Mouse (Mus musculus) testis, postnatal 14 days (tissue): ENCODE data around the gene Slc22a6.

Source experiments
- DNase-seq: peaks from one replicate; pipeline ENCODE4 v3.0.0; 2021; ENCODE audit warnings: low spot score

Gene Slc22a6

DNA sequence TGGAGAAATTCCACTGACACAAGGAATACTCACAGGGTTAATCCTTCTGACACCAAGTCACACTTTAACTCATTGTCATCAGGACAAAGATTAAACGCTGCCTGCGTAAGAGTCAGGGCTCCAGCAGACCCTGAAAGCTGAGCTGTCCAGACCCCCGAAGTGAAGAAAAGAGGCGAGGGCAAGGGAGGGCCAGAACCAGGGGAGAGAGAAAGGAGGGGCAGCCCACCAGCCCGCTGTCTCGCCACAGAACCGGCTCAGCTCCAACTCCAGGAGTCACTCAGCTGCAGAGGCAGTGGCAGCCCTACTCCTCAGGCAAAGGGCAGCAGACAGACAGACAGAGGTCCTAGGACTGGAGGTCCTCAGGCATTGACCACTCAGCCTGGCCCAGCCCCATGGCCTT is at the start of gene Slc22a6:
Gene Slc22a6 (plus strand): TSS at position 136 of the 400 bp plus-strand sequence.
- DNase-seq: no peak

DNA sequence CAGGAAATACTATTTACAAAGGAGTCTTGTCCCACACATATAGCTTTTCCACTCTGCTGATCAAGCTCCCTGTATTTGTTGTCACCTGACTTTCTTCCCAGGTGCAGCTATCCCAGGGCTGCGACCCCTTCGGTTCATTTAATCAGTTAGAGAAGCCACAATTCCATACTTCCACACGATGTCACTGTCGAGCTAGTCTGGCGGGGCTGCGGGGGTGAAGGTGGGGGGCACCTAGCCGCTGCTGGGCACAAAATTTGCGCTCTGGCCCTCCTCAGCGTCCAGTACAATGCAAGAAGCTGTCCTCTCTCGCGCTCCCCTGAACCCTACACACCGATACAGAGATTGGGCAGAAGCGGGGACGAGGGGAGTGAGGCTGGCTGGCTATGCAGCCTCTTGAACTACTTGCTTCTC is 48.4 kb upstream of the Slc22a6 start:
- no peak for DNase-seq

DNA sequence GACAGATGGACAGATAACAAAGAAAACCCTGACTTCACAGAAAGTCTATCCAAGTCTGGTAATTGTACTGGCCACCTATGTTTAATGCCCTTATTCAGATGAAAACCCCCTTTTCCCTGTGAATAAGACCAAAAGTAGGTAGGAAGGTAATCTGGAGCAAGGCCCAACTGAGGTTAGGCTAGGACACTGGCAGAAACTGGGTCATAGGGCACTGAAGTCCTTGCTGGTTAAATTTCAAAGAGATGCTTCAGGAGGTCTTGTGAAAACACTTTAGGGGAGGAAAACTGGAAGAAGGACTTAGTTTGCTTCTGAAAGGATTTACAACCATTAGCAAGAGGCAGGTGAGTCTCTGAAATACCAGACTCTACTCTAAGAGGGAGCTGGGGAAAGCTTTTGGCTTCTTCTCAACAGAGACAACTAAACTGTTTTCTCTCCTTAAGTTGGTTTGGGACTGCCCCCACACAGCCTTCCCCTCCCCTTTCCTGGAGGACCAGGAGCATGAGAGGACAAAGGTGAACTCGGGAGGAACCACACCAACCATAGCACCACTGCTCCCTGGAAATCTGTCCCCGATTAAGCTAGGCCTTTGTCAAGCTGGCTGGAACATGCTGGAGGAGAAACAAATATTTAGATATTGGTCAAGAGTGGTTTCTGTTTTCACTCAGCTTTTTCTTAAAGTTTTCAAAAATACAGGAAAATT is 47.3 kb upstream of the Slc22a6 start:
- DNase-seq: no peak

DNA sequence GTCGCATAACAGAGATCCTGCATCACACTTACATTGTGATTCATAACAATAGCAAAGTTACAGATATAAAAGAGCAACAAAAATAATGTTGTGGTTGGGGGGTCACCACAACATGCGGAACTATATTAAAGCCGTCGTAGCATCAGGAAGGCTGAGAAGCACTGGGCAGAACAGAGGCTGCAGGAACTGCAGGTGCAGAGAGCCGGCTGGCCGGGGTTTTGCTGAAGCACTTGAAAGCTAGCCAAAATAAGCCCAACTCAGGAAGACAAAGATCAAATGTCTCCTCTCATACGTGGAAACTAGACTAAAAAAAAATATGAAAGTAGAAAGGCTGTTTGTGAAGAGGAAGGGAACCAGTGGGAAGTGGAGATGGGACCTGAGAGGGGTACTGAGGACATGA is 46.1 kb upstream of the Slc22a6 start:
- DNase-seq: no peak

DNA sequence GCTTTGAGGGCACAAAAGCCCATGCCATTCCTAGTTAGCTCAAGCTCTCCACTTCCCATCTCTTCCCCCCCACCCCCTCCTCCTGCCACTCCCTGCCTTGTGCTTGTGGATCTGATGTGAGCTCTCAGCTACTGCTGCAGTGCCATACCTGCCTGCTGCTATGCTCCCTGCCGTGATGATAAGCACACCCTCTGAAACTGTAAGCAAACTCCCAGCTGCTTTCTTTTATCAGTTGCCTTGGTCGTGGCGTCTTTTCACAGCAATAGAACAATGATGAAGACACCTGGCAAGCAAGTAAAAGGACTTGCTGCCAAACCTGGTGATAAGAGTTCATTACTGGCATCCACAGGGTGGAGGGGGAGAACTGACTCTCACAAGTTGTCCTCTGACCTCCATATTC is 45.4 kb upstream of the Slc22a6 start:
- no peak for DNase-seq

DNA sequence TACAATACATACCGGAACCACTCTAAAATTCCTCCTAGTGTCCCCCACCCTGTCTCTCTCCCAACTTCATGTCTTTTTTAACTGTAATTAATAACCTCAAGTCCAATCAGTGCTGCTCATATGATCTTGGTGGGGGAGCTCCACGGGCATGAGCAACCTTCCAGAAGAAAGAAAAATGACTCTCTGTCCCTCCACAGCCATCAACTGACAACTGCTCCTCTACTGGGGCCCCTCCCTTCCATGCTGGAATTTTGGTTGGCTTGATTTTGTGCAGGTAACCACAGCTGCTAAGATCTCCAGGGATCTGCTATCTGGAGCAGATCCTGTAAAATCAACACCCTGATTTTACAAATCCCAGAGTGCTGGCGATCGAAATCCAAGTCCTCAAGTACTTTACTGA is 40.4 kb upstream of the Slc22a6 start:
- DNase-seq: no peak

DNA sequence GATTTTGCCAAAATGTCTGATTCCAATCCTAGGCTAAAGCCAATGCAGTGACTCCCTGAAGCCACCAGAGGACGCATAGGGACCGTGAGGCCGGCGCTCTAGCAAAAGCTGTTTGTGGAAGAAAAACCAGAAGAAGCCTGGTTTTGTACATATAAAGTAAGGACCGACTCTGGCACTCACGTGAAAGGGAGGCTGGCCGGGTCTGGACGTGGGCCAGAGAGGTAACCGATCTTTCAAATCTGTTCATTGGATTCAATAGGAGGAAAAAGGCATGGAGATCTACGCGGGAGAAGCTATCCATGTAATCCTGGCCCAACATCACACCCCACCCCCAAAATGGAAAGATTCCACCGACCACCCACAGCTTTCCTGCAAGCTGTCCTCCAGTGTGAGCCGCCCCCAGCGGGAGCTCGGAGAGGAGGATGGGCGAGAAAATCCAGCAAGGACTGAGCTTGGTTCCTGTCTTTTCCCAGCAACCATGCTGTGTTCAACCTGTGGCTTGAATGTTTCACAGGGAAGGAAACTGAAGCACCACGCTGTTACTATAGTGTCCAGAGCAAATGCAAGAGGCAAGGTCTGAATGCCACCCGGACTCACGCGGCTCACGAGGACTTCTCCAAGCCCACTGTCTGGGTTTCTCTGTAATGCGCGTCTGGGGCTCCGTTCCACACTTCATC is 39.4 kb upstream of the Slc22a6 start:
- peak; percentile 22 for DNase-seq

DNA sequence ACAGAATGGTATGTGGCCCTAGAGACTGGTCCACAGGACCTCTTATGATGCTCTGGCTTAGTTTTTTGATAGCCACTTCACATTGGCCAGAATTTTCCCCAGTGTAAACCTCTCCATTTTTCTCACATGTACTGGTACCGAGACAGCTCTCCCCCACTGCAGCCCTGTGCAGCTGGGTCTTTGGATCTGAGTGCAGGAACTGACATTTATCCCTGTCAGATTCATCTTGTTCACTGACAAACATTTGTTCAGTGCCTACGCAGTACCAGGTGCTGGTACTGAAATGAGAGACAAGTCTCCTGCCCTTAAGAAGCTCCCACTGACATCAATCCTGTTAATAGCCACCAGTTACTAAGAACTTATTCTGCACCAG is 38.9 kb upstream of the Slc22a6 start:
- no peak for DNase-seq

DNA sequence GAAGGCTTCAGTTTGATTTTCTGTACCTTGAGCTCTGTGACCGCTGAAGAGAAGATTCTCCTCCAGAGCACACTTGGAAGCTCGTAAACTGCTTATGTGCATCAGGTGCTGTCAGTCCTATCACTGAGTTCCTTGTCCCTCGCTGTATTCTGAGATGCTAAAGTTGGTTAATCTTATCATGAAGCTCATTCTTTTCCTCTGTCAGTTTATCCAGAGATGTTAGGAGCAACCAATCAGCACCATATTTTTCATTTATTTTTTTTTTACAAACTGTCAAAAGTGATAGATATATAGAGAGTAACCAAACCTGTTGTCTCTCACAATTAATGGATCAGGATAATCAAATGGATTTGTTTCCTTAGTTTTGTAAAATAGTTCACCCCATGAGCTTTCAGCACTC is 32.5 kb upstream of the Slc22a6 start:
- DNase-seq: no peak

DNA sequence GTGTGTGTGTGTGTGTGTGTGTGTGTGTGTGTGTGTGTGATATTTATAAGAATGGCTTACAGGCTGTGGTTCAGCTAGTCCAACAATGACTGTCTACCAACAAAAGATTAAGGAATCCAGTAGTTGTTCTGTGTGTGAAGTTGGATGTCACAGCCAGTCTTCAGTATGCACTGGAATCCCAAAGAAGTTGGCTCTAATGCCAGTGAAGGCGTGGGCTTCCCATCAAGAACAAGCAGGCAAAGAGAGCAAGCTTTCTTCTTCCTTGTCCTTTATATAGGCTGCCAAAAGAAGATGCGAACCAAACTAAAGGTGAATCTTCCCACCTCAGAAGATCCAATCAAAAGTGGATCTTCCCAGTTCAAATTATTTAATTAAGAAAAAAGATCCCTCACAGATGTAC is 31.9 kb upstream of the Slc22a6 start:
- no peak for DNase-seq

DNA sequence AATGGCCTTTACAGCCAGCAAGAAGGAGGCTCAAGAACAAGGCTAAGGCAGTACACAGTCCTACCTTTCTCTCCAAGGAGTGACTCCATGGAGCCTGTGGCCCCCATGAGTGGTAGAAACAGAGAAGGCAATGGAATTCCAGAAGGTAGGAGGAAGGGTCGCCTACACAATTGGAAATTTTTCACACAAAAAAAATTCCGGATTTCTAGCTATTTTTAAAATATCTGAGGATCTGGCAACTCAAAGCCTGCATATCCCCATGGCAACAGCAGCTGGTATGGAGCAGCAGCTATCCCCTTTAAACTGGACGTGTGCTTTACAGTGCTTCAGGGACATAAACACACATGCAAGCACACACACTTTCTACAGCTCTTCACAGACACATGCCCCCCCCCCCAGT is 31.5 kb upstream of the Slc22a6 start:
- no peak for DNase-seq

DNA sequence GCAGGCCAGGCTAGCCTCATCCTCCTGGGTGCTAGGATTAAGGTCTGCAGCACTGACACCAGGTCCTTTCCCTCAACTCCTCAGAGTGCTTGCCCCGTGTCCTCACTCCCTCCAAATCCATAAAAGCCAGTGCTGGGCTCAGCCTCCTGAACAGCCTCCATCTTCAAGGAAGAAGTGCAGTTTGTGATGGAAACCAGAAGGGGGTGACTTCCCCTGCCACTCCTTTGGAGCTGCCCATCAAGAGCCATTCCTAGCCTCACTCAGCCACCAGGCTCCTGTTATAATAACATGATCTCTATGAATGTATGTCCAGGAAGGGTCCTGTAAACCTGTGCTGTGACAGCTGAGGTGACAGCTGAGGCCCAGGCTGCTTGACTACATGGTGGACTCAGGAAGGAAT is 30.5 kb upstream of the Slc22a6 start:
- DNase-seq: no peak

DNA sequence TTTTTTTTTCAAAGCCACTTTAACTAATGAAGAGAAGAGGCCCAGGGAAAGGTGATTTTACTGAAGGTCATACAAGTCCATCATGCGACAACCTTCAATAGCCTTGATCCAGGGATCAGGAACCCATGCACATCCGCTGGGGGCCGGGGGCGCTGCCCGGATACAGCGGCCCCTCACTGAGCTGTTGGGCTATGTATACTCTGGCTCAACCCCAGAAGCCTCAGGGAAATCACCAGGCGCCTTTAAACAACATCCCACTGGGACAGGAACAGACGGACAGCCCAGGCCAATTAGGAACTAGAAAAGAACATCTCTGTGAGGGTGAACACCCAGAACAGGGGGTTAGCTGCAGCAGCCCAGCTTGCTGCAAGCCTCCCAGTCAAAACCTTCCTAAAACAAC is 26.9 kb upstream of the Slc22a6 start, which contains the start of gene Slc22a8:
Gene Slc22a8 (plus strand): TSS at position 301 of the 400 bp plus-strand sequence.
- no peak for DNase-seq

DNA sequence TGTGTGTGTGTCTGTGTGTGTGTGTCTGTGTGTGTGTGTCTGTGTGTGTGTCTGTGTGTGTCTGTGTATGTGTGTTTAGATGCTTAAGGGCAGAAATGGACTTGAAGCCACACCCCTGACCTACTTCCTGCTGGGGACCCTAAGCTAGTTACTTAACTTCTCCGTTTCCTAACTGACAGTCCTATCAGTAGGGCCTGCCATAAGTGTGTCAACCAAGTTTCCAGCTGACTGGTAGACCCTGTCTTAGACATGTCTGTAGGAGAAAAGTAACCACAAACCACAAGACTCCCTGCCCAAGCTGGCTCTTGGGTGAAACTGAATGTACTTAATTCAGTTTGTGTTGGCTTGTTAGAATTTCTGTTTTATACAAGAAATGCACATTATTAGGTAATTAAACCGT is 25.7 kb upstream of the Slc22a6 start:
- DNase-seq: no peak

DNA sequence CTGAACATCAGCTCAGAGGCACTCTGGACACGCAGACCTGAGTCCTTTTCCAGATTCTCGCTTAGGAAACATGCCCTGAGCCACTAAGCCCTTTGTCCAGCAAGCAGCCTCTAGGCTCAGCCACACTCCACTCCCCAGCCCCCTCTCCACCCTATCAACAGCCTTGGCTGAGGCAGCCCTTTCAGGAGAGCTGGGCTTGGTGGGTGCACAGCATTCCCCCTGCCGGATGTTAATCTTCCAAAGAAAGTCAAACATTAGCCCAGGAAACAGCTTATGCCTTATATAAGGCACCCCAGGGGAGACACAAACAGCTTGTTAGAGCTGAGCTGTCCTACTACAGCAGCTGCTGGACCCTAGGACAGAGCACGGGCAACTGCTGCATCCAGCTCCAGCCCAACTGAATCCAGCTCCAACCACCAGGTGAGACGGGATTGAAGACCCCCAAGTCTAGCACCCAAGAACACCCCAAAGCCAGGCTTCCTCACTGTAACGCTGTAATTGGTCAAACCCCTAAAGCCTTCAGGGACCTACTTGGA is 24.9 kb upstream of the Slc22a6 start:
- no peak for DNase-seq

DNA sequence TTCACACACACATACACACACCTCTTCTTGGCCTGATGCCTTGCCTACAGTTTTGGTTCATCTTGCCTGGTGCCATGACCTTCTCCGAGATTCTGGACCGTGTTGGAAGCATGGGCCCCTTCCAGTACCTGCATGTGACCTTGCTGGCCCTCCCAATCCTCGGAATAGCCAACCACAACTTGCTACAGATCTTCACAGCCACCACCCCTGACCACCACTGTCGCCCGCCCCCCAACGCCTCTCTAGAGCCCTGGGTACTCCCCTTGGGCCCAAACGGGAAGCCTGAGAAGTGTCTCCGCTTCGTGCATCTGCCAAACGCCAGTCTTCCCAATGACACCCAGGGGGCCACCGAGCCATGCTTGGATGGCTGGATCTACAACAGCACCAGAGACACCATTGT is 24.0 kb upstream of the Slc22a6 start:
- DNase-seq: no peak

DNA sequence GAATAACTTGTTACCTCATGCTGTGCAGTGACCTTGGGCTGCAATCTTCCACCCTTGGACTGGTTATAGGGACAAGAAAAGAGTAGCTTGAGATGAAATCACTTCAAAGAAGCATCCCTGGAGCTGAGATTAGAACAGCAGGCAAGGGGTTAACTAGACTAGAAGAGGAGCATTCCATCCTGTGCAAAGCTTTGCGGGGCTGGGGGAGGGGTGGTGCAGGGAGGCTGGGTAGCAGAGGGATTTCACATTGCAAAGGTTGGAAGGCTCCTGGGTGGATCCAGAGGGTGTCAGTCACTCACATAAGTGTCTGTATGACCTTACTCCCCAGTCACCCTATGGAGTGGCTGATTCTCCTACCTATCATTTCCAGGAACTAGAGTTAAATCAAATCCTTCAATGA is 23.3 kb upstream of the Slc22a6 start:
- no peak for DNase-seq

DNA sequence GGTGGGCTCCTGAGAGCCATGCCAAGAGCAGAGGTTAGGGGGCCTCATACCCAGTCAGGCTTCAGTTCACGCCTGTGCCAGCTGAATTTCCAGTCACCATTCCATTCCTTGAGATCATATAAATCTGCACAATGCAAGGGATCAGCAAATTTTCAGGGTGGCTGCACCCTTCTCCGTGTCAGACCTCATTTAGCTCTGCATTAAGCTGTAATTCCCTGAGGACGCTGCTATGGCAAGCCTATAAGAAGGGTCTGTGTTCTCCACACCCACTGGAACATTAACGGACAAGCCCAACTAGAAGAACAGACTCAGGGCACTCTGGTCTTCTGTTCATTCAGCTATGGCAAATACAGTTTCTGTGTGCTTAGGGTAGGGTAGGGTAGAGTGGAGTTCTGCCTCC is 20.6 kb upstream of the Slc22a6 start:
- no peak for DNase-seq

DNA sequence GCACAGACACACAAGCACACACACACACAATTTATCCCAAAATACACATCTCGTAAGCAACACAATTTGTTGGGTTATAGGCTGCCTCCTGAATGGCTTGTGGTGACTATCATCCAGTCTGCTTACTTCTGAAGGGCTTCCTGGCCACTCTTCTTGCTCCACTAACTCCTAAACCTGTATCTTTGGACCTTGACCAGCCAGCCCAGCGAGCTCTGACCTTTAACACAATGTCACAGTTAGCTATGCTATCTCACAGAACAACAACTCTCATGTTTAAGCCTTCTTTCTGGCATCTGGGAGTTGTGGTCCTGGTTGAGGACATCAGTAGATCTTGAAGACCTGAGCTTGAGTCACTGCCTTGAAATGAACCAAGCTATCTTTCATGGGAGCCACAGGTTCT is 18.6 kb upstream of the Slc22a6 start:
- DNase-seq: no peak

DNA sequence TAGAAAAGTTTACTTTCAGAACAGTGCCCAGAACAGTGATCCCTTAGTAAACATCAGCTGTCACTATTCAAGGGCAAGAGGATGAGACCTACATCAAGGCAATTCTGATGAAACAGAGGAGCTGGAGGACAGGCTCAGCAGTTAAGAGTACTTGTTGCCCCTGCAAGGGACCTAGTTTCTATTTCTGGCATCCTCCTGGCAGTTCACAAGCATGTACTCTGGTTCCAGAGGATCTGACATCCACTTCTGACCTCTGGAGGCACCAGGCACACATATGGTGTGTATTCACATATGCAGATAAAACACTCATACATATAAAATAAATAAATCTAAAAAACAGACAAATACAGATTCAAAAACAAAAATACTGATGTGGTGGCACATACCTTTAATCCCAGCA is 15.9 kb upstream of the Slc22a6 start:
- DNase-seq: no peak

DNA sequence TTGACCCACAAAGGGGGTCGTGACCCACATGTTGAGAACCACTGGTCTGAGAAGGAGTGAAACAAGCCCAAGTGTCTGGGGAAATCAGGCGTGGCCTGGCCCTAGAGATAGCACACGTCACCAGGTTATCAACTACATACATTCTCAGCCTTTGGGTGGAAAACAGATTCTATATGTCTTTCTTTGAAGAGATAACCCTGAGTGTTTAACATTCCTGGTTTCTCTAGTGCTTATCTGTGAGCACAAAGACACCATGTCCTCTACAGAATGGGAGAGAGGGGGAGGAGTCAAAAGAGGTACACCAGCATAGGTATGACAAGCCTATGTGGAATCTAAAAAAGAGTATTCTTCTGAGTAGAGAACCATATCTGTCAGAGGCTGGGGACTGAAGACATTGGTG is 14.9 kb upstream of the Slc22a6 start:
- DNase-seq: no peak

DNA sequence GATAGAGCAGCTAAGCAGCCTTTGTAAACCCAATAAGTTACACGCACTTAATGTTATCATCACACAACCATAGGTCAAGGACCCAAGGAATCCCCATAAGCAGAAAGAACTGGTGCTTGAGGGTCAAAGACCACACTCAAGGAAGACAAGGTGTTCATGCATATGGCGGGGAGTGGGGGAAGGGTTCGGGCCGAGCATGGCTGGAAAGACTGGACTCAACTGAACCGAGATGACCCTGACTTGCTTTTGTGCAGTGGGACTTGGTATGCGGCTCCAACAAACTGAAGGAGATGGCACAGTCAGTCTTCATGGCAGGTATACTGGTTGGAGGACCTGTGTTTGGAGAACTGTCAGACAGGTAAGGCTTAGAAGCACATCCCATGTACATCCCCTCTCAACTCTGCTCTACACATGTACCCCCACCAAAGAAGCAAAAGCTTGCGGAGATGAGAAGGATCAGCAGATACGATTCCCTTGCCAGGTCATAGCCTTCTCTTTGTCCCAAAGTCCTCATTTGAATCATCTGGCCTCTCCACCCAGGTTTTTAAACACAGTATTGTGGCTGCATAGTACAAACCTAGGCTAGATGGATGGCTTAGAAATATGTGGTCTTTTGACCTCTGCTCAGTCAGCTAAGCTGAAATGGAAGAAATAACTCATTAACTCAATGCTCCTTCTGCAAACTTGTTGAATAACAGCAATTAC is 13.2 kb upstream of the Slc22a6 start:
- DNase-seq: no peak

DNA sequence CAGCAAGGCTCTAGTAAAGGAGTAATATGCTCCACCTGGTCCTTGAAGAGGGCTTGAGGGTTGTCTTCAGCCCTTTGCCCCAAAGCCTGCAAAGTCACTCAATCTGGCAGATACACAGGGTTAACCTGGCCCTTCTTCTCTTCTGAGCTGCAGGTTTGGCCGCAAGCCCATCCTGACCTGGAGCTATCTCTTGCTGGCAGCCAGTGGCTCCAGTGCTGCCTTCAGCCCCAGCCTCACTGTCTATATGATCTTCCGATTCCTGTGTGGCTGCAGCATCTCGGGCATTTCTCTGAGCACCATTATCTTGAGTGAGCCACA is 12.6 kb upstream of the Slc22a6 start:
- no peak for DNase-seq
